In genomic region chr2:3753749-3754148, GRCm38 (mm10) we compare ENCODE assay signal across 10 mouse cellular contexts.
DNase-seq lines count a peak whose midpoint lies in the region; ATAC-seq and TF ChIP-seq lines count a peak whose summit lies in the region.
"Had no signal": no experiment of that assay in that cellular context is flagged by ENCODE, and none has a peak within 500 bp of the region (broad histone marks: within the 10 kb centered on the region; RNA-seq: fewer than 3 reads in every experiment).

No protein-coding gene starts in this region.

- peaks cover 0 to 3% of the 10 kb centered on the region in 2 experiments; a peak in 2 of 4 replicates for H3K36me3 ChIP-seq in MEL (ENCODE audit: control insufficient read depth in 1 of 2, insufficient read depth in 2 of 2, low read length in 2 of 2)
- no peaks in the 10 kb centered on the region for H3K36me3 ChIP-seq in embryonic facial prominence, embryonic 13.5 days
- H3K36me3 ChIP-seq in liver, embryonic 11.5 days (ENCODE audit: control insufficient read depth, insufficient read depth, low read length), result no peaks in the 10 kb centered on the region
- H3K36me3 ChIP-seq: lung, embryonic 15.5 days had no signal

- H3K27ac ChIP-seq in MEL (ENCODE audit: control insufficient read depth, low read depth, low read length), result no peak overlapping the region
- peak overlapping the region; percentile 66 for H3K27ac ChIP-seq in embryonic facial prominence, embryonic 13.5 days
- H3K27ac ChIP-seq in liver, embryonic 11.5 days (ENCODE audit: low read depth, low read length), result no peak overlapping the region
- H3K27ac ChIP-seq in gastrocnemius, adult 2 months, result no peak overlapping the region
- H3K27ac ChIP-seq: lung, embryonic 15.5 days had no signal

- TF ChIP-seq EP300 in MEL (IDR thresholded peaks at IDR 0.05; ENCODE audit: low read depth in 1 of 2, low read length in 2 of 2), result no peak

- intact Hi-C loops in left cerebral cortex, postnatal 14 days (cut with DNase I), result no loop called here
- intact Hi-C loops in left cerebral cortex, postnatal 10 days (cut with DNase I), result no loop called here
- intact Hi-C loops in gastrocnemius, adult 2 months (cut with DNase I), result no loop called here

- WGBS in embryonic facial prominence, embryonic 13.5 days, result 26% methylated on average over 2 of the region's 2 CpGs
- 69% methylated on average over 2 of the region's 2 CpGs for WGBS in liver, embryonic 11.5 days

- H3K4me1 ChIP-seq in MEL (ENCODE audit: control insufficient read depth in 1 of 2, insufficient read depth in 2 of 2, low read length in 2 of 2), result peaks cover 4 to 5% of the 10 kb centered on the region in 2 experiments
- H3K4me1 ChIP-seq in embryonic facial prominence, embryonic 13.5 days, result peaks cover 48% of the 10 kb centered on the region
- 0 out of 2 replicates have a peak, but pooled peaks cover 8% of the 10 kb centered on the region for H3K4me1 ChIP-seq in liver, embryonic 11.5 days (replicated peaks; ENCODE audit: control insufficient read depth, insufficient read depth, low read length)

- H3K4me2 ChIP-seq in embryonic facial prominence, embryonic 13.5 days, result no peak overlapping the region
- H3K4me2 ChIP-seq in liver, embryonic 11.5 days, result no peak overlapping the region
- H3K4me2 ChIP-seq: lung, embryonic 15.5 days had no signal

- H3K4me3 ChIP-seq in MEL (ENCODE audit: control insufficient read depth in 1 of 2, insufficient read depth in 1 of 2, low read depth in 2 of 2, low read length in 2 of 2), result no peak overlapping the region
- H3K4me3 ChIP-seq in embryonic facial prominence, embryonic 13.5 days, result no peak overlapping the region
- H3K4me3 ChIP-seq in liver, embryonic 11.5 days (ENCODE audit: low read depth, low read length), result no peak overlapping the region
- no peak overlapping the region for H3K4me3 ChIP-seq in gastrocnemius, adult 2 months
- H3K4me3 ChIP-seq: lung, embryonic 15.5 days had no signal

- H3K27me3 ChIP-seq in MEL (ENCODE audit: control insufficient read depth in 1 of 2, insufficient read depth in 2 of 2, low read length in 2 of 2), result no peaks in the 10 kb centered on the region
- H3K27me3 ChIP-seq in embryonic facial prominence, embryonic 13.5 days, result no peaks in the 10 kb centered on the region
- no peaks in the 10 kb centered on the region for H3K27me3 ChIP-seq in liver, embryonic 11.5 days (replicated peaks; ENCODE audit: control insufficient read depth, insufficient read depth, low read length)
- H3K27me3 ChIP-seq: lung, embryonic 15.5 days had no signal

- no peak for TF ChIP-seq POLR2A in MEL (IDR thresholded peaks at IDR 0.05; ENCODE audit: control insufficient read depth in 1 of 2, insufficient read depth in 1 of 2, low read depth in 1 of 2, low read length in 2 of 2, poor library complexity in 1 of 2)

- no peaks in the 10 kb centered on the region for H3K79me2 ChIP-seq in MEL (ENCODE audit: control insufficient read depth, insufficient read depth, low read length, poor library complexity)

- ATAC-seq in embryonic facial prominence, embryonic 13.5 days (ENCODE audit: insufficient number of reproducible peaks, insufficient read depth, low FRiP score, low TSS enrichment, low read depth), result no peak
- ATAC-seq in megakaryocyte-erythroid progenitor cell, adult 5-6 weeks (replicated peaks; ENCODE audit: low FRiP score, low TSS enrichment, poor library complexity, severe bottlenecking), result peak; percentile 60
- no peak for ATAC-seq in liver, embryonic 11.5 days (replicated peaks; ENCODE audit: low FRiP score)

- no peaks in the 10 kb centered on the region for H3K9me3 ChIP-seq in MEL (replicated peaks; ENCODE audit: insufficient read depth, low read length)
- H3K9me3 ChIP-seq in embryonic facial prominence, embryonic 13.5 days, result no peaks in the 10 kb centered on the region
- H3K9me3 ChIP-seq in liver, embryonic 11.5 days (ENCODE audit: control insufficient read depth, low read length), result no peaks in the 10 kb centered on the region
- H3K9me3 ChIP-seq: lung, embryonic 15.5 days had no signal

- DNase-seq in left cerebral cortex, postnatal 14 days (ENCODE audit: low spot score in 2 of 2), result peak; percentile 35 to 36
- DNase-seq in left cerebral cortex, postnatal 10 days (ENCODE audit: extremely low spot score in 1 of 2, low spot score in 2 of 2), result no peak
- peak; percentile 78 for DNase-seq in MEL (ENCODE audit: low read depth, low spot score)
- DNase-seq in liver, embryonic 11.5 days (ENCODE audit: low spot score), result no peak
- no peak for DNase-seq in adrenal gland, postnatal 36 days
- DNase-seq in gastrocnemius, adult 2 months, result no peak
- DNase-seq: heart, postnatal 4 days had no signal

- no peak overlapping the region for H3K9ac ChIP-seq in MEL (ENCODE audit: control insufficient read depth, low read depth, low read length, poor library complexity, severe bottlenecking)
- no peak overlapping the region for H3K9ac ChIP-seq in embryonic facial prominence, embryonic 13.5 days
- H3K9ac ChIP-seq in liver, embryonic 11.5 days (ENCODE audit: low read depth, low read length), result no peak overlapping the region
- H3K9ac ChIP-seq: lung, embryonic 15.5 days had no signal

- no peak for TF ChIP-seq RAD21 in MEL (IDR thresholded peaks at IDR 0.05; ENCODE audit: low read depth, low read length)

- no peak for TF ChIP-seq CTCF in MEL (IDR thresholded peaks at IDR 0.05 in 2 of 3, conservative IDR thresholded peaks at IDR 0.05 in 1 of 3; ENCODE audit: control insufficient read depth in 1 of 3, insufficient read depth in 1 of 3, low read depth in 2 of 3, low read length in 3 of 3, poor library complexity in 1 of 3, severe bottlenecking in 1 of 3)
- TF ChIP-seq CTCF in gastrocnemius, adult 2 months (IDR thresholded peaks at IDR 0.05), result no peak

TF ChIP-seq in MEL, 35 proteins besides CTCF, POLR2A, EP300 and RAD21:
- TF ChIP-seq ZNF384 (IDR thresholded peaks at IDR 0.05; ENCODE audit: low read depth, low read length) (no peak), TBP (IDR thresholded peaks at IDR 0.05; ENCODE audit: low read depth, low read length) (no peak), MAX (IDR thresholded peaks at IDR 0.05; ENCODE audit: low read length) (no peak), RCOR1 (IDR thresholded peaks at IDR 0.05; ENCODE audit: low read depth, low read length) (0 out of 2 replicates have a peak, but pooled peaks have one; percentile 7), USF1 (IDR thresholded peaks at IDR 0.05; ENCODE audit: low read depth, low read length) (no peak), SMC3 (IDR thresholded peaks at IDR 0.05; ENCODE audit: low read depth, low read length) (no peak)

Comparison
In these comparisons a context has a peak if more than half of its experiments do, and no peak if none do; other contexts are left out.
1. DNase-seq: peak in left cerebral cortex, postnatal 14 days (2 of 2) and MEL (single experiment); none in left cerebral cortex, postnatal 10 days (0 of 2), liver, embryonic 11.5 days (single experiment), adrenal gland, postnatal 36 days (0 of 2) and gastrocnemius, adult 2 months (single experiment).